Mouse (Mus musculus): Measurements from ENCODE around the gene Mob4. TPM values are rescaled to one million over a fixed set of nuclear protein-coding genes. Genes with fewer than 3 reads are reported as not detected.

Gene Mob4
- 48.0 and 48.8 TPM in 2 replicates for polyA plus RNA-seq (2012; rRNA removed)

DNA sequence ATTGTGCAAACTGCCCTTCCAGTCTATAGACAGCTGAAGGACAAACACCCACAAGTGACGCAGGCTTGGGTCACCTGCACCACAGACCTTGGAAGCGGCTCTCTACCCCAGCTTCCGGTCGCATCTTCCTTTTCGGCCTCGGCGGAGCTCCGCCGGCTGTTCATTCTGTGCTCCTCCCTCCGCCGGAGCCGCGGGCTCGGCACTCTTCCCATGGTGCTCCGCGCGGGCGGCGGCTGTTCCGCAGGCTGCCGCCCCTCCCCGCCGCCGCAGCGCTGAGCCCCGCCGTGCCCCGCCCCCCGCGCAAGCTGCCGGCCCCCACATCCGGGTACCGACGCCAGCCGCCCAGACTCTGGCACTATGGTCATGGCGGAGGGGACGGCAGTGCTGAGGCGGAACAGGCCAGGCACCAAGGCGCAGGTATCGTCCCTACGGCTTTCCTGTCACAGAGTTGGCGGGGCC lies at the start of gene Mob4:
Gene Mob4 (plus strand): TSS at position 289 of the 459 bp plus-strand sequence.
- DNase-seq = peak; percentile 95
- H3K27me3 ChIP-seq (ENCODE audit: control insufficient read depth, insufficient read depth, low read length) = no peaks in the 10 kb centered on the region
- H3K4me1 ChIP-seq (ENCODE audit: control insufficient read depth, insufficient read depth, low read length) = peaks cover 4% of the 10 kb centered on the region
- TF ChIP-seq CTCF (IDR thresholded peaks at IDR 0.05; ENCODE audit: borderline replicate concordance, insufficient read depth, low read depth, low read length) (no peak), POLR2A (IDR thresholded peaks at IDR 0.05; ENCODE audit: borderline replicate concordance, insufficient read depth, low read length) (peak; percentile 88)
- peak within 1 kb of the TSS; percentile 85 for H3K27ac ChIP-seq (ENCODE audit: insufficient read depth, low read length)
- WGBS = under 1% methylated on average over 42 of the region's 42 CpGs
- H3K4me3 ChIP-seq (replicated peaks; ENCODE audit: insufficient read depth, low read depth, low read length) = peak within 1 kb of the TSS; percentile 76

DNA sequence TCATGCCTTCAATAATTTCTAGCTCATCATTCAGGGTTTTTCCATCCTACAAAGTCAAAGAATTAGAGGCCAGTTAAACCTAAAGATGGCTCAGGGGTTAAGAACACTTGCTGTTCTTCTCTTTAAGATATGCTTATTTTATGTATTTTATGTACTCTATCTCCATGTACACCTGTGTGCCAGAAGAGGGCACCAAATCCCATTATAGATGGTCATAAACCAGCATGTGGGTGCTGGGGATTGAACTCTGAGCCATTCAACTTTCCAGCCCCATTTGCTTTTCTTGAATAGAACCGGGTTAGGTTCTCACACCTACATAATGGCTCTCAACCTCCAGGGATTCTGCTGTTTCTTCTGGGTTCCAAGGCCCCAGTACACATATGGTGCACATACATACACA lies 48.9 kb upstream of the Mob4 start:
- no peak overlapping the region for H3K27ac ChIP-seq (ENCODE audit: insufficient read depth, low read length)
- DNase-seq = no peak
- 82% methylated on average over 1 of the region's 1 CpGs for WGBS
- H3K27me3 ChIP-seq (ENCODE audit: control insufficient read depth, insufficient read depth, low read length) = no peaks in the 10 kb centered on the region
- H3K4me3 ChIP-seq (replicated peaks; ENCODE audit: insufficient read depth, low read depth, low read length) = no peak overlapping the region
- H3K4me1 ChIP-seq (ENCODE audit: control insufficient read depth, insufficient read depth, low read length) = peaks cover 5% of the 10 kb centered on the region
- no peak for TF ChIP-seq CTCF (IDR thresholded peaks at IDR 0.05; ENCODE audit: borderline replicate concordance, insufficient read depth, low read depth, low read length)
- no peak for TF ChIP-seq POLR2A (IDR thresholded peaks at IDR 0.05; ENCODE audit: borderline replicate concordance, insufficient read depth, low read length)

DNA sequence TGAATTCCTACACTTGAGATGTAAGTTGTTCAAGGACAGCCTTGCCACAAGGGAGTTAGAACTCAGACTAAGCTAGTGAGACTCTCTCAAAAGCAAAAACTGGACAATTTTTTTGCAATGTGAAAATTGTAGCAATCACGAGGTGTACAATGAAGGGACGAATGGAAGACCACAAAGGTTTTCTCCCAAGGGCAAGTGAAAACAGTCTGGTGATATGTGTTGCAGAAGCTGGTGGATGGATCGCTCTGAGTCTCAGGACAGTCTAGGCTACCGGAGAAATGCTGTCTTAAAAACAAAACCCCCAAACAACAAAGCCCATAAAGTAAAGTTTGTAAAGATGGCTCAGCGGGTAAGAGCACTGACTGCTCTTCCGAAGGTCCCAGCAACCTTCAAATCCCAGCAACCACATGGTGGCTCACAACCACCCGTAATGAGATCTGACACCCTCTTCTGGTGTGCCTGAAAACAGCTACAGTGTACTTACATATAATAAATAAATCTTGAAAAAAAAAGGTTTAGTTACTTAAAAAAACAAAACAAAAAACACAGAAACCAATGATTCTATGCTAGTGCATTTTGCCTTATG lies 45.2 kb upstream of the Mob4 start:
- H3K27ac ChIP-seq (ENCODE audit: insufficient read depth, low read length) = no peak overlapping the region
- TF ChIP-seq CTCF (IDR thresholded peaks at IDR 0.05; ENCODE audit: borderline replicate concordance, insufficient read depth, low read depth, low read length) (no peak), POLR2A (IDR thresholded peaks at IDR 0.05; ENCODE audit: borderline replicate concordance, insufficient read depth, low read length) (no peak)
- H3K27me3 ChIP-seq (ENCODE audit: control insufficient read depth, insufficient read depth, low read length) = no peaks in the 10 kb centered on the region
- H3K4me1 ChIP-seq (ENCODE audit: control insufficient read depth, insufficient read depth, low read length) = peaks cover 5% of the 10 kb centered on the region
- no peak overlapping the region for H3K4me3 ChIP-seq (replicated peaks; ENCODE audit: insufficient read depth, low read depth, low read length)
- WGBS = 55% methylated on average over 7 of the region's 7 CpGs
- no peak for DNase-seq

DNA sequence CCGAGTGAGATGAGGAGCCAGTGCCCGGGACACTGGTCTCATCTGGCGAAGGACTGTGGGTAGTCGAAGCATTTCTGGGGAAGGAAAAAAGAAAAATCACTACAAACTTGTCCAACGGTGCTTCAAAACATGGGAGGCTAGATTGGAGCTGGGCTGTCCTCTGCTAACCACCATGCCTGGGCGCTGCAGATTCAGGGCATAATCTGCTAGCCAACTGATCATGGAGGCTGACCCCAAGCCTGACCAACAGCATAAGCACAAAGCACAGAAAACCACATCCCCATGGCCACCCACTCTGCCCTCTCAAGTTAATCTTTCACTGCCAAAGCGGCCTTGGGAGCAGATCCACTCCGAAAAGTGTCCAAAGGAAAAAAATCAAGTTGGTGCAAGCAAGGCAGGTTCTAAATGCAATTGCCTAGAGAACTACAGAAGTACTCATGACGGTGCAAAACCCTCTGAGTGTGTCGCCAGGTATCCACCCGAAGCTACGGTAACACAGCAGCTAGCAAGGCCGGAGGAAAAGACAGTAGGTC lies 44.1 kb upstream of the Mob4 start:
- peak overlapping the region; percentile 96 for H3K27ac ChIP-seq (ENCODE audit: insufficient read depth, low read length)
- DNase-seq = no peak

DNA sequence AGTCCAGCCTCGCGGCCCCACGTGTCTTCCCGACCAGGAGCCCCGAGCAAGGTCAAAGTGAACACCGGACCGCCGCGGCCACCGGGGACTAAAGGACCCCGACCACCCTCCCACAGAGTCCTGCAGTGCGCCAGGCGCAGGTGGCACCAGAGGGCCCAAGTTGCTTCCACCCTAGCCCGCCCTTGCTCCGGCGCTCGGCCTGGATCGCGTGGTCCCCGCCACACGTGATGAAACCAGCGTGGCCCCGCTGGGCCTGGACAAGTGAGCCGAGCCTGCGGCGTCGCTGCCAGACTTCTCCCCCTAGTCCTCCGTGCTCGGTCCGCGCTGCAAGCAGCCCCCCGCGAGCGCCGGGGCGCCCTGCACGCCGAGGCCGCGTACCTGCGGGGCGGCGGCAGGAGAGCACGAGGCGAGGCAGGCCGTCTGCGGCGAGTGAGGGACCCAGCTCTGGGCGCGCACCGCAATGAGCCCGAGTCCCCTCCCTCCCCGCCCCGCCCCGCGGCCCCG lies 43.6 kb upstream of the Mob4 start:
- DNase-seq = no peak
- peak overlapping the region; percentile 96 for H3K27ac ChIP-seq (ENCODE audit: insufficient read depth, low read length)
- peak overlapping the region; percentile 62 for H3K4me3 ChIP-seq (replicated peaks; ENCODE audit: insufficient read depth, low read depth, low read length)
- peaks cover 5% of the 10 kb centered on the region for H3K4me1 ChIP-seq (ENCODE audit: control insufficient read depth, insufficient read depth, low read length)
- H3K27me3 ChIP-seq (ENCODE audit: control insufficient read depth, insufficient read depth, low read length) = no peaks in the 10 kb centered on the region
- TF ChIP-seq CTCF (IDR thresholded peaks at IDR 0.05; ENCODE audit: borderline replicate concordance, insufficient read depth, low read depth, low read length) (no peak), POLR2A (IDR thresholded peaks at IDR 0.05; ENCODE audit: borderline replicate concordance, insufficient read depth, low read length) (no peak; the same call in 1 of the 2 replicates)
- WGBS = under 1% methylated on average over 49 of the region's 57 CpGs

More for the DNA sequence above, 44.1 kb upstream of the Mob4 start:
- TF ChIP-seq CTCF (IDR thresholded peaks at IDR 0.05; ENCODE audit: borderline replicate concordance, insufficient read depth, low read depth, low read length) (no peak), POLR2A (IDR thresholded peaks at IDR 0.05; ENCODE audit: borderline replicate concordance, insufficient read depth, low read length) (no peak)
- Histone ChIP-seq H3K4me1 (ENCODE audit: control insufficient read depth, insufficient read depth, low read length) (peaks cover 5% of the 10 kb centered on the region), H3K27me3 (ENCODE audit: control insufficient read depth, insufficient read depth, low read length) (no peaks in the 10 kb centered on the region), H3K4me3 (replicated peaks; ENCODE audit: insufficient read depth, low read depth, low read length) (peak overlapping the region; percentile 62)
- under 1% methylated on average over 13 of the region's 13 CpGs for WGBS

DNA sequence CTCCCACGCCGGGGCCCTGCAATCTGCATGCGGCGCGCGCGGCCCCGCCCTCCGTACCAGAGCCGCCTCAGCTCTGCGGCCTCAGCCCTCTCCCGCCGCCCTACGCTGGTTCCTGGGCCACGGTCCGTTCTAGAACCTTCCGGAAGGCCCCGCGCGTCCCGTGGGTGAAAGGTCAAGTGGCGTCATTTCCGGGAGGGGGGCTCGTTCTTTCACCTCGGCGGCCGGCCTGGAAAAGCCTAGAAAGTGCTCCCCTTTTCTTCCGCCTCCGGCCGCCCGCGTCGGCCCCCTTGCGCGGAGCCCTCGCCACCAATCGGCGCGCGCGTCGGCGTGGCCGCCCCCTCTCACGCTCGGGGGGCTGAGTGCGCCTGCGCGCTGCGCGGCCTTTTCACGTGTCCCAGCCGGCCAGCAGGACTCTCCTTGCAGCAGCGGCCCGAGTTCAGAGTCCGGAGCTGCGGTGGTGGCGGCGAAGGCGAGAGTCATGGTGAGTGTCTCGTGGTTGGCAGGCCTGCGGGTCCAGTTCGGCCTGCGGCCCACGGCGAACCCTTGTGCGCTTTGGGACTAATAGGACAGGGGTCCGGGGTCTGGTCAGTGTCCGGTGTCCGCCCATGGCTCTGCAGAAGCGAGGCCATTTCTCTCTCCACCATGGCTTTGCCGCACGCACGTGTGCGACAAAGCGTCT lies 43.0 kb upstream of the Mob4 start, which contains the start of the genes Hspe1 and Hspd1:
Gene Hspe1 (plus strand): TSS at position 201 of the 679 bp plus-strand sequence.
Gene Hspd1 (minus strand): TSS at position 312 of the 679 bp plus-strand sequence.
- Histone ChIP-seq H3K27me3 (ENCODE audit: control insufficient read depth, insufficient read depth, low read length) (no peaks in the 10 kb centered on the region), H3K27ac (ENCODE audit: insufficient read depth, low read length) (peak within 1 kb of the TSS; percentile 96), H3K4me1 (ENCODE audit: control insufficient read depth, insufficient read depth, low read length) (peaks cover 5% of the 10 kb centered on the region), H3K4me3 (replicated peaks; ENCODE audit: insufficient read depth, low read depth, low read length) (peak within 1 kb of the TSS; percentile 62)
- peak; percentile 76; the same call in 1 of the 2 replicates for TF ChIP-seq POLR2A (IDR thresholded peaks at IDR 0.05; ENCODE audit: borderline replicate concordance, insufficient read depth, low read length)
- TF ChIP-seq CTCF (IDR thresholded peaks at IDR 0.05; ENCODE audit: borderline replicate concordance, insufficient read depth, low read depth, low read length) = no peak
- DNase-seq = peak; percentile 98 to 99
- under 1% methylated on average over 75 of the region's 76 CpGs for WGBS

DNA sequence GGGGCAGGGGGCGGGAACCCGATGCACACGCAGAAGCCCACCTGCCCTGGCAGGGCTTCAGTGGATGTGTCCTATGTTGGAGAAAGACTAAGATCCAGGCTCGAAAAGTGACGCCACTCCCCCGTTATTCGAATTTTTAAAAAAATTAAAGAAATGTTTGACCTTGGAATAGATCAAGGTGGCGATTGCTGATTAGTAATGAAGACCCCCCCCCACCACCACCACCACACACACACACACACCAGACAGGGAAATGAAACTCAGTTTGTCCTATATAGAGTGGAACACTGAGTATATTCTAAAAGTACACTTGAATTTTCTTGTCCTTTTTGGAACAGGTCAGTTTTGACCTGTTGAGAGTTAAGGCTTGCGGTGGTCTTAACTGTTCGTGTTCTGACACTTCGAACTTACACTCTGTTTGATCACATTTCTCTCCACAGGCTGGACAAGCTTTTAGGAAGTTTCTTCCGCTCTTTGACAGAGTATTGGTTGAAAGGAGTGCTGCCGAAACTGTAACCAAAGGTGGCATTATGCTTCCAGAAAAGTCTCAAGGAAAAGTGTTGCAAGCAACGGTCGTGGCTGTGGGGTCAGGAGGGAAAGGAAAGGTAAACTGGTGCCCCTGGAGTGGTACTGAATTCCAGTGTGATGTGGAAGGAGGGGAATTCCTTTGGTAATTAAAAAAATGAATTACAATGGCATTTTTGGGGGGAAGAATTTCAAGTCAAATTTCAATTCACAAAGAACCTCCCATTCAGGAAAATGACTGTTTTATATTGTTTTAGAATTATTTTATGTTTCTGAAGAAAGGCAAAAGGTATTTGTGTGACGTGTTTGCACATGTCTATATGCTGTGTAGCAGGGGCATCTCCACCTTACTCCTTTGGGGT lies 42.2 kb upstream of the Mob4 start:
- Histone ChIP-seq H3K27me3 (ENCODE audit: control insufficient read depth, insufficient read depth, low read length) (no peaks in the 10 kb centered on the region), H3K27ac (ENCODE audit: insufficient read depth, low read length) (peak overlapping the region; percentile 6), H3K4me3 (replicated peaks; ENCODE audit: insufficient read depth, low read depth, low read length) (peak overlapping the region; percentile 62), H3K4me1 (ENCODE audit: control insufficient read depth, insufficient read depth, low read length) (peaks cover 5% of the 10 kb centered on the region)
- 5% methylated on average over 16 of the region's 16 CpGs for WGBS
- no peak for DNase-seq
- TF ChIP-seq CTCF (IDR thresholded peaks at IDR 0.05; ENCODE audit: borderline replicate concordance, insufficient read depth, low read depth, low read length) (no peak), POLR2A (IDR thresholded peaks at IDR 0.05; ENCODE audit: borderline replicate concordance, insufficient read depth, low read length) (no peak)
